Mouse (Mus musculus): ENCODE data around the gene Pde6b. TPM values are rescaled to one million over a fixed set of nuclear protein-coding genes. Genes with fewer than 3 reads are reported as not detected.

Gene Pde6b
- total RNA-seq (2023), result not detected

DNA sequence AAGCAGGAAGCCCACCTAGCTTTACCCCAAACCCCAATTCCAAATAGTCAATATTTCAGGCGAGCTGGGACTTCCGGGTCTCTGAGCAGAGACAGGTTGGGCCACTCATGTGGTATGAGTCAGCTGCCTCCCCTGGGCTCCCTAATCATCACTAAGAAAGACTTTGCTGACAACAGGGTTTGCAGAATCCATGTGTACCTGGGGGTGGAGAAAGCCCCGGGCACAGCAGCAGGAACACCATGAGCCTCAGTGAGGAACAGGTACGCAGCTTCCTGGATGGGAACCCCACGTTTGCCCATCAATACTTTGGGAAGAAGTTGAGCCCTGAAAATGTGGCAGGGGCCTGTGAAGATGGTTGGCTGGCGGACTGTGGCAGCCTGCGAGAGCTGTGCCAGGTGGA lies at the start of gene Pde6b:
TSS of gene Pde6b (plus strand) at position 191 of the 400 bp plus-strand sequence.

DNA sequence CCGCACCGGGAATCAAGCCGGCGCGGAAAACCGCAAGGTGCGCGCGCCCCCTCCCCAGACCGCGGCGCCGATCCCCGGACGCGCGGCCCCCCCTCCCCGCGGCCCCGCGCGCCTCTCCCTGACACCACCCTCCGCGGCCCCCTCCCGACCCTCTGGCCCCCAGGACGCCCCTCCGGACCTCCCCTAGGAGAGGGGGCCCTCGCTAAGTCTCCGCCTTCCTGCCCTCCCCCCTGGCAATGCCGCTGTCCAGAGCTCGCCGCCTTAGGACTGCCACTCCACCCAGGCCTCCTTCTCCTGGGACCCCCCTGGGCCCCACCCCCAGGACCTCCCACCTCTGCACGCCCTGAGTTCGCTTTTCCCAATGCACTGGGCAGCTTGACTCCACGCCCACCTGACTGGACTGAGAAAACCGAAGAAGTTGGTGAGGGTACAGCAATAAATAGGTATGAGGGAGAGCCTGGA lies 20.3 kb upstream of the Pde6b start, which contains the start of gene Gm42517:
TSS of gene Gm42517 (minus strand) at position 52 of the 462 bp plus-strand sequence.

DNA sequence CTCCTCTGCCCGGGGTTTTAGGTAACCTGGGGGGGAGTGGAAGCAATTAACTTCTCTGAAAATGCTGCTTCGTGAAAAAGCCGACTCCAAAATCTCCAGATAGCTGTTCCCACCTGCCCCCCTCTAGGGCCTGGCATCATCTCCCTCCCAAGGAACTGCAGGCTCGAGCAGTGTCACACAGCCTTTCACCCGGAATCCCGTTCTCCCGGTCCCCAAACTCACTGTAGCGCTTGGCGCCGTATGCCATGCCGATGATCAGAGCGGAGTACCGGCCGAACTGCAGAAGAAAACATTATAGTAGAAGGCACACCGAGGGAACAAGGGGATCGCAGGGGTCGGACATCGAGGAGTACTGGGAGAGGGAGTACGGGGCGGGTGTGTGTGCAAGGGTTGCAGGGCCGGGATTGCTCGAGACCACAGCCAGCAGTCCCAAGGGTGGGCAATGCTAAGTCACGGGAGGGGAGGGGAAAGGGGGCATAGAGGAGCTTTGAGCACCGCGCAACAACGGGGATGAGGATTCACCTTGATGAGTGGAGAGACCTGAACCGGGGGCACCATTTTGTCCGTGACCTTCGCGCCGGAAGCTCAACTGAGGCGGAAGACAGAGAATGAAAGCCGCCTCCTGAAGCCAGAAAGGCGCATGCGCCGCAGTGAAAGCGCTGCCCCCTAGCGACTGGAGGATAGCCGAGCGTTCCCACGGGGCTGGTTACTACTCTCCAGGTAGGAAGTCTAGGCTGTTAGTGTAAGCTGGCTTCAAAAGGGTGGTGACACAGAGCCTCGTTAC lies 45.8 kb downstream of the Pde6b start, which contains the start of gene Atp5k:
TSS of gene Atp5k (minus strand) at position 645 of the 784 bp plus-strand sequence.

DNA sequence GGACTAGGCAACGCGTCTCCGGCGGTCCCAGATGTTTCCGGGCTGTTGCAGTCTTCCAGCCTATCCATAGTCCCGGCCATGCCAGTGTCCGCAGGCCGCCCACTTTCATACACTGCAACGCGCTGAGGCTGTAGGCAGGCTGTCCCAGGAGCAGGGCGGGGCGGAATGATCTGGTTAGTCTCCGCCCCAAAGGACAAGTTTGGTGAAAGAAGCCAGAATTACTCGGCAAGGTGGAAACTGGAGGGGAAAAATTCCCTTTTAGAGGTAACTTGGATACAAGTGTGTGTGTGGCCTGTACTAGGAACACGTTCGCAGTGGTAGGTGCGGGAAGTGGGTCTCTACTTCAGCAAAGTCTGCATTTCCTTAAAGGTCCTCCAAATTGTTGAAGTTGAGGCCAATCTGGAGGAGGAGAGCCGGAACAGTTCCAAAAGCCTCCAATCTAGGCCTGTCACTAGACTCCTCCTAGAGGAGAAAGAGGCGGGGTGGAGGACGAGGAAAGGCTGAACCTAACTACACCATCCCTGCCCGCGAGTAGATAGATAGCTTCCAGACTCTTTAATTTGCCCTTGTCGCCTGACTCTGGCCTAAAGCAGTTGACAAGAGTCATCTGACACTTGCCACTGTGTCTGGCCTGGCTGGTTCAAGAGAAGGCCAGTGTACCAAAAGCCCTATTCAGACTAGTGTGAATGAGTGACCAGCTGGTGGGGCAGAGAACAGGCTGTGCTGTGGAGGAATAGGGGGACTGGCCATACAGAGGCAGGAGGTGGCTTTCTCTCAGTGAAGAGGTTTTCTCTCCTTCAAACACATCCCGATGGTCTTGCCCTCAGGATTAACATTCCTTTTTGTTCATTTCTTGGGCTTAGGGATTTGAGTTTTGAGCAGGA lies 60.8 kb downstream of the Pde6b start, which contains the start of gene Mfsd7a:
TSS of gene Mfsd7a (minus strand) at position 107 of the 884 bp plus-strand sequence.

GRCm38 (mm10) chr5:108461082-108462065 lies 73.2 kb downstream of the Pde6b start, which contains the start of gene Pcgf3:
Gene Pcgf3 (plus strand): TSS chr5:108461232.

Other genes starting within 250 kb of the Pde6b start
- 10 to 100 TPM; 38.0 to 43.0 TPM for gene Dr1, start 119.5 kb upstream of the Pde6b start, total RNA-seq (2023)
- gene Pigg, start 75.8 kb upstream of the Pde6b start, total RNA-seq (2023), result 1 to 10 TPM; 2.2 to 2.3 TPM
- under 1 TPM in 1 of 2 experiments, not detected in 1; 0.26 TPM for gene Gm42517, start 20.5 kb upstream of the Pde6b start, total RNA-seq (2023)
- gene Atp5k, start 46.1 kb downstream of the Pde6b start, total RNA-seq (2023), result 10 to 100 TPM; 75.9 to 87.5 TPM
- gene Mfsd7a, start 60.5 kb downstream of the Pde6b start, total RNA-seq (2023), result 10 to 100 TPM; 15.9 to 22.5 TPM
- gene Pcgf3, start 72.8 kb downstream of the Pde6b start, total RNA-seq (2023), result 10 to 100 TPM; 12.6 to 15.5 TPM
- gene Cplx1, start 161.6 kb downstream of the Pde6b start, total RNA-seq (2023), result not detected
- gene Gak, start 241.4 kb downstream of the Pde6b start, total RNA-seq (2023), result 100 to 1,000 TPM; 105 to 125 TPM
- gene Tmem175, start 241.4 kb downstream of the Pde6b start, total RNA-seq (2023), result 10 to 100 TPM; 11.5 to 14.7 TPM